Mouse (Mus musculus) limb, embryonic 13.5 days (tissue): ENCODE results near the gene Lgals9. TPM values are rescaled to one million over a fixed set of nuclear protein-coding genes. Genes with fewer than 3 reads are reported as not detected.

Experiments used
- ATAC-seq: fragments of 200-750 bp; cut with Nextera tagmentation; 2 replicates; pipeline ENCODE4 v1.8.0; 2017; ENCODE audit warnings: low read depth, moderate number of reproducible peaks, moderate TSS enrichment; ENCODE audit not compliant: low FRiP score
- H3K27ac ChIP-seq: fragments of 300-500 bp; sonication (generic); 2 replicates; pipeline ENCODE4 v1.5.1; 2015; ENCODE audit warnings: inconsistent platforms, mild to moderate bottlenecking, moderate library complexity
- H3K27me3 ChIP-seq: fragments of 300-500 bp; sonication (generic); 2 replicates; pipeline ENCODE4 v1.6.1; 2015; ENCODE audit warnings: mild to moderate bottlenecking, inconsistent platforms
- H3K36me3 ChIP-seq: fragments of 300-500 bp; sonication (generic); 2 replicates; pipeline ENCODE4 v1.6.1; 2015; ENCODE audit warnings: inconsistent platforms, mild to moderate bottlenecking, moderate library complexity
- H3K4me1 ChIP-seq: fragments of 300-500 bp; sonication (generic); 2 replicates; pipeline ENCODE4 v1.6.1; 2015; ENCODE audit warnings: inconsistent platforms
- H3K4me2 ChIP-seq: fragments of 300-500 bp; sonication (generic); replicated peaks from 2 replicates; pipeline ENCODE4 v1.6.1; 2015; ENCODE audit warnings: inconsistent platforms, mild to moderate bottlenecking, moderate library complexity
- H3K4me3 ChIP-seq: fragments of 300-500 bp; sonication (generic); 2 replicates; pipeline ENCODE4 v1.5.1; 2015; ENCODE audit warnings: moderate library complexity, mild to moderate bottlenecking, inconsistent platforms
- H3K9ac ChIP-seq: fragments of 300-500 bp; sonication (generic); 2 replicates; pipeline ENCODE4 v1.6.1; 2015; ENCODE audit warnings: mild to moderate bottlenecking, inconsistent platforms
- H3K9me3 ChIP-seq: fragments of 300-500 bp; sonication (generic); 2 replicates; pipeline ENCODE4 v1.6.1; 2016; ENCODE audit warnings: inconsistent platforms
- WGBS: fragments of 180-500 bp; shearing (Covaris S2); methylation state at CpG from one replicate; pipeline ENCODE4 v1.1.7; 2015; 5-methylcytosine and 5-hydroxymethylcytosine counted together
- polyA plus RNA-seq: library from polyadenylated mRNA; unstranded; fragments of >200 nt; fragmentation: Nextera tagmentation; extraction: Ambion mirVana; gene quantifications from 2 replicates; pipeline ENCODE4 v1.2.1, GENCODE M21; 2015

Lgals9 gene
- polyA plus RNA-seq, 1 experiment from 2014 or later, result 16.6 TPM

- ATAC-seq, result no peak
Measured at GRCm38 (mm10) chr11:78982513-78983291, 2.0 kb downstream of the Lgals9 start.

GRCm38 (mm10) chr11:78982042-78982441, 2.7 kb downstream of the Lgals9 start:
- peaks cover 6% of the 10 kb centered on the region; the same call in 1 of the 2 replicates for H3K4me1 ChIP-seq
- no peak overlapping the region for H3K4me2 ChIP-seq
- H3K27ac ChIP-seq, result no peak overlapping the region
- no peaks in the 10 kb centered on the region for H3K9me3 ChIP-seq
- ATAC-seq, result no peak
- no peaks in the 10 kb centered on the region for H3K27me3 ChIP-seq
- H3K4me3 ChIP-seq, result no peak overlapping the region
- 84% methylated on average over 2 of the region's 2 CpGs for WGBS
- H3K9ac ChIP-seq, result no peak overlapping the region
- H3K36me3 ChIP-seq, result no peaks in the 10 kb centered on the region

More at GRCm38 (mm10) chr11:78982513-78983291, 2.0 kb downstream of the Lgals9 start:
- Histone ChIP-seq H3K27ac (no peak overlapping the region), H3K9ac (no peak overlapping the region), H3K9me3 (no peaks in the 10 kb centered on the region), H3K4me3 (no peak overlapping the region), H3K4me1 (peaks cover 6% of the 10 kb centered on the region; the same call in 1 of the 2 replicates), H3K36me3 (no peaks in the 10 kb centered on the region), H3K4me2 (no peak overlapping the region), H3K27me3 (no peaks in the 10 kb centered on the region)
- 65% methylated on average over 12 of the region's 12 CpGs for WGBS

GRCm38 (mm10) chr11:78980083-78980634, 4.6 kb downstream of the Lgals9 start:
- no peak overlapping the region for H3K9ac ChIP-seq
- no peaks in the 10 kb centered on the region for H3K9me3 ChIP-seq
- H3K27ac ChIP-seq, result no peak overlapping the region
- no peaks in the 10 kb centered on the region for H3K27me3 ChIP-seq
- H3K36me3 ChIP-seq, result no peaks in the 10 kb centered on the region
- no peak overlapping the region for H3K4me3 ChIP-seq
- no peak for ATAC-seq
- 77% methylated on average over 4 of the region's 4 CpGs for WGBS
- no peak overlapping the region for H3K4me2 ChIP-seq
- H3K4me1 ChIP-seq, result peaks cover 6% of the 10 kb centered on the region; the same call in 1 of the 2 replicates

- no peaks in the 10 kb centered on the region for H3K27me3 ChIP-seq
- H3K27ac ChIP-seq, result no peak overlapping the region
- no peaks in the 10 kb centered on the region for H3K36me3 ChIP-seq
- peaks cover 2% of the 10 kb centered on the region; the same call in 1 of the 2 replicates for H3K4me1 ChIP-seq
- ATAC-seq, result no peak
- H3K4me2 ChIP-seq, result no peak overlapping the region
- 81% methylated on average over 12 of the region's 12 CpGs for WGBS
- no peak overlapping the region for H3K9ac ChIP-seq
- no peak overlapping the region for H3K4me3 ChIP-seq
- H3K9me3 ChIP-seq, result no peaks in the 10 kb centered on the region
Measured at GRCm38 (mm10) chr11:78978176-78979019, 6.3 kb downstream of the Lgals9 start.

- H3K4me2 ChIP-seq, result no peak overlapping the region
- no peak overlapping the region for H3K27ac ChIP-seq
- no peak overlapping the region for H3K4me3 ChIP-seq
- no peaks in the 10 kb centered on the region for H3K27me3 ChIP-seq
- ATAC-seq, result no peak
- H3K4me1 ChIP-seq, result peaks cover 16% of the 10 kb centered on the region
- no peaks in the 10 kb centered on the region for H3K36me3 ChIP-seq
- H3K9me3 ChIP-seq, result no peaks in the 10 kb centered on the region
- H3K9ac ChIP-seq, result no peak overlapping the region
- WGBS, result 74% methylated on average over 8 of the region's 8 CpGs
Measured at GRCm38 (mm10) chr11:78976731-78977510, 7.8 kb downstream of the Lgals9 start.

GRCm38 (mm10) chr11:78973381-78974150, 11.2 kb downstream of the Lgals9 start:
- no peak overlapping the region for H3K27ac ChIP-seq
- H3K4me3 ChIP-seq, result no peak overlapping the region
- no peak for ATAC-seq
- H3K36me3 ChIP-seq, result no peaks in the 10 kb centered on the region
- H3K27me3 ChIP-seq, result no peaks in the 10 kb centered on the region
- H3K9me3 ChIP-seq, result no peaks in the 10 kb centered on the region
- peaks cover 17% of the 10 kb centered on the region for H3K4me1 ChIP-seq
- 0 out of 2 replicates have a peak overlapping the region, but pooled peaks have one; percentile 7 for H3K4me2 ChIP-seq
- WGBS, result 68% methylated on average over 17 of the region's 17 CpGs
- H3K9ac ChIP-seq, result no peak overlapping the region

GRCm38 (mm10) chr11:78972811-78973351, 11.9 kb downstream of the Lgals9 start:
- peak; percentile 28; the same call in 1 of the 2 replicates for ATAC-seq
- 43% methylated on average over 8 of the region's 8 CpGs for WGBS
- Histone ChIP-seq H3K27me3 (no peaks in the 10 kb centered on the region), H3K9me3 (no peaks in the 10 kb centered on the region), H3K4me1 (peaks cover 17% of the 10 kb centered on the region), H3K4me2 (0 out of 2 replicates have a peak overlapping the region, but pooled peaks have one; percentile 7), H3K36me3 (no peaks in the 10 kb centered on the region), H3K4me3 (no peak overlapping the region), H3K27ac (no peak overlapping the region; the same call in 1 of the 2 replicates), H3K9ac (no peak overlapping the region)

- ATAC-seq, result peak; percentile 40; the same call in 1 of the 2 replicates
- H3K4me2 ChIP-seq, result no peak overlapping the region
- no peak overlapping the region for H3K4me3 ChIP-seq
- no peaks in the 10 kb centered on the region for H3K27me3 ChIP-seq
- no peak overlapping the region for H3K27ac ChIP-seq
- peaks cover 17% of the 10 kb centered on the region for H3K4me1 ChIP-seq
- no peaks in the 10 kb centered on the region for H3K9me3 ChIP-seq
- no peak overlapping the region for H3K9ac ChIP-seq
- 10% methylated on average over 6 of the region's 6 CpGs for WGBS
- H3K36me3 ChIP-seq, result no peaks in the 10 kb centered on the region
Measured at GRCm38 (mm10) chr11:78972328-78972727, 12.4 kb downstream of the Lgals9 start.

- no peaks in the 10 kb centered on the region for H3K9me3 ChIP-seq
- H3K36me3 ChIP-seq, result no peaks in the 10 kb centered on the region
- H3K4me1 ChIP-seq, result peaks cover 17% of the 10 kb centered on the region
- H3K27me3 ChIP-seq, result no peaks in the 10 kb centered on the region
- no peak overlapping the region for H3K4me2 ChIP-seq
- H3K27ac ChIP-seq, result no peak overlapping the region
- WGBS, result 79% methylated on average over 3 of the region's 3 CpGs
- H3K4me3 ChIP-seq, result no peak overlapping the region
- H3K9ac ChIP-seq, result no peak overlapping the region
- ATAC-seq, result no peak
Measured at GRCm38 (mm10) chr11:78971746-78972145, 13.0 kb downstream of the Lgals9 start.

- no peaks in the 10 kb centered on the region for H3K27me3 ChIP-seq
- no peak overlapping the region for H3K27ac ChIP-seq
- no peak overlapping the region for H3K4me3 ChIP-seq
- H3K9ac ChIP-seq, result no peak overlapping the region
- WGBS, result 89% methylated on average over 8 of the region's 8 CpGs
- no peaks in the 10 kb centered on the region for H3K36me3 ChIP-seq
- H3K4me1 ChIP-seq, result peaks cover 17% of the 10 kb centered on the region
- H3K9me3 ChIP-seq, result no peaks in the 10 kb centered on the region
- ATAC-seq, result no peak
- no peak overlapping the region for H3K4me2 ChIP-seq
Measured at GRCm38 (mm10) chr11:78971096-78971495, 13.7 kb downstream of the Lgals9 start.

- Histone ChIP-seq H3K4me2 (no peak overlapping the region), H3K36me3 (no peaks in the 10 kb centered on the region)
- ATAC-seq, result no peak
Measured at GRCm38 (mm10) chr11:78968121-78968520, 16.6 kb downstream of the Lgals9 start.

More at GRCm38 (mm10) chr11:78968121-78968520, 16.6 kb downstream of the Lgals9 start:
- Histone ChIP-seq H3K27ac (no peak overlapping the region), H3K9me3 (no peaks in the 10 kb centered on the region), H3K4me1 (peaks cover 12% of the 10 kb centered on the region), H3K9ac (no peak overlapping the region), H3K27me3 (no peaks in the 10 kb centered on the region), H3K4me3 (no peak overlapping the region)
- WGBS, result 71% methylated on average over 4 of the region's 4 CpGs
